15 mouse cellular contexts compared by ENCODE assay signal in the genomic region with DNA sequence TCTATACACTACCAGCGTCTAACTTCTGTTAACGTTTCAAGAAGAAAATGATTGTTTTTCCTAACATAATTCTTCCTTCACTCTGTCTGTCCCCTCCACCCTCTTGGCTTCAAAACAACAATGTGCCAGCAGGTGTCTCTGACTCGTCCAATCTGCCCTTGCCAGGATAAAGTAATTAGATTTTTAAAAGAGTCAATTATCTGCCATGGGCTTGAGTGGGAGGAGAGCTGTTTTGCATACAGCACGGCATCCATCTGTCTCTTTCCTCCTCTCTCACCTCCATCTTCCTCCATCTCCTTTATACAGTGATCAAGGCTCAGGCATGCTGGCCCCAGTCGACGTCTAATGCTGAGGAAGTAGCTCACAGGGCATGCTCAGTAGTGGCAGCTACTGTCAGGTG.
DNase-seq lines count a peak whose midpoint lies in the region; ATAC-seq lines count a peak whose summit lies in the region.
"Had no signal": no experiment of that assay in that cellular context is flagged by ENCODE, and none has a peak within 500 bp of the region (broad histone marks: within the 10 kb centered on the region; RNA-seq: fewer than 3 reads in every experiment).

No protein-coding gene starts in this region.

- ATAC-seq in forebrain, embryonic 13.5 days: peak; percentile 76
- no peak for ATAC-seq in forebrain, embryonic 11.5 days (replicated peaks; ENCODE audit: low FRiP score)
- ATAC-seq in midbrain, embryonic 13.5 days: peak; percentile 27; the same call in 1 of the 2 replicates

- no peak overlapping the region for H3K4me2 ChIP-seq in forebrain, embryonic 13.5 days
- H3K4me2 ChIP-seq in forebrain, embryonic 11.5 days (ENCODE audit: low read depth, low read length, severe bottlenecking): no peak overlapping the region
- H3K4me2 ChIP-seq in midbrain, embryonic 13.5 days (replicated peaks): no peak overlapping the region
- H3K4me2 ChIP-seq: embryonic facial prominence, embryonic 12.5 days had no signal

- intact Hi-C loops in left cerebral cortex, postnatal 36 days (cut with DNase I): no loop called here

- no peak for DNase-seq in forebrain, embryonic 11.5 days (ENCODE audit: low spot score)
- DNase-seq in midbrain, embryonic 10.5 days (ENCODE audit: low spot score): no peak
- peak; percentile 49 to 57 for DNase-seq in lung, adult 18-20 months
- DNase-seq in urinary bladder, adult 18-20 months (ENCODE audit: low spot score in 2 of 2): no peak
- DNase-seq in spleen, postnatal 10 days (ENCODE audit: low spot score in 2 of 2): no peak
- DNase-seq in left cerebral cortex, postnatal 36 days (ENCODE audit: low spot score in 2 of 2): no peak
- DNase-seq: cerebellum, adult 9-11 months; kidney, adult 18-20 months; liver had no signal

- H3K27ac ChIP-seq in forebrain, embryonic 13.5 days: no peak overlapping the region
- no peak overlapping the region for H3K27ac ChIP-seq in forebrain, embryonic 11.5 days (ENCODE audit: low read depth, low read length)
- H3K27ac ChIP-seq in midbrain, embryonic 13.5 days: no peak overlapping the region
- H3K27ac ChIP-seq in midbrain, embryonic 10.5 days (replicated peaks): no peak overlapping the region
- H3K27ac ChIP-seq: embryonic facial prominence, embryonic 12.5 days; left cerebral cortex, adult 2 months had no signal

- H3K4me1 ChIP-seq in forebrain, embryonic 13.5 days: peaks cover 22% of the 10 kb centered on the region
- peaks cover 4% of the 10 kb centered on the region for H3K4me1 ChIP-seq in forebrain, embryonic 11.5 days (replicated peaks; ENCODE audit: control insufficient read depth, insufficient read depth, low read length)
- H3K4me1 ChIP-seq in midbrain, embryonic 13.5 days (replicated peaks): peaks cover 9% of the 10 kb centered on the region; the same call in 1 of the 2 replicates
- H3K4me1 ChIP-seq in midbrain, embryonic 10.5 days: peaks cover 9% of the 10 kb centered on the region
- H3K4me1 ChIP-seq: megakaryocyte, embryonic 14.5 days had no signal

- H3K36me3 ChIP-seq in forebrain, embryonic 13.5 days (ENCODE audit: poor library complexity, severe bottlenecking): no peaks in the 10 kb centered on the region
- no peaks in the 10 kb centered on the region for H3K36me3 ChIP-seq in forebrain, embryonic 11.5 days (ENCODE audit: control insufficient read depth, insufficient read depth, low read length)
- no peaks in the 10 kb centered on the region for H3K36me3 ChIP-seq in midbrain, embryonic 13.5 days
- no peaks in the 10 kb centered on the region for H3K36me3 ChIP-seq in midbrain, embryonic 10.5 days
- H3K36me3 ChIP-seq: embryonic facial prominence, embryonic 12.5 days; G1E had no signal

- H3K9ac ChIP-seq in forebrain, embryonic 13.5 days: no peak overlapping the region
- H3K9ac ChIP-seq in forebrain, embryonic 11.5 days (ENCODE audit: low read length): no peak overlapping the region
- no peak overlapping the region for H3K9ac ChIP-seq in midbrain, embryonic 13.5 days (replicated peaks)
- H3K9ac ChIP-seq: embryonic facial prominence, embryonic 12.5 days had no signal

- no peak overlapping the region for H3K4me3 ChIP-seq in forebrain, embryonic 13.5 days
- no peak overlapping the region for H3K4me3 ChIP-seq in forebrain, embryonic 11.5 days (ENCODE audit: low read depth, low read length)
- H3K4me3 ChIP-seq in midbrain, embryonic 13.5 days (replicated peaks): no peak overlapping the region
- H3K4me3 ChIP-seq in midbrain, embryonic 10.5 days: no peak overlapping the region
- H3K4me3 ChIP-seq: embryonic facial prominence, embryonic 12.5 days; left cerebral cortex, adult 2 months; megakaryocyte, embryonic 14.5 days had no signal

- WGBS in forebrain, embryonic 13.5 days: 25% methylated on average over 6 of the region's 6 CpGs
- 36% methylated on average over 6 of the region's 6 CpGs for WGBS in forebrain, embryonic 11.5 days
- 47% methylated on average over 6 of the region's 6 CpGs for WGBS in midbrain, embryonic 13.5 days
- WGBS in midbrain, embryonic 10.5 days: 66% methylated on average over 6 of the region's 6 CpGs

- H3K27me3 ChIP-seq in forebrain, embryonic 13.5 days: no peaks in the 10 kb centered on the region
- no peaks in the 10 kb centered on the region for H3K27me3 ChIP-seq in forebrain, embryonic 11.5 days (ENCODE audit: control insufficient read depth, insufficient read depth, low read length)
- H3K27me3 ChIP-seq in midbrain, embryonic 13.5 days: 0 out of 2 replicates have a peak, but pooled peaks cover 3% of the 10 kb centered on the region
- H3K27me3 ChIP-seq in midbrain, embryonic 10.5 days (ENCODE audit: low read depth, poor library complexity, severe bottlenecking): peaks cover 5% of the 10 kb centered on the region; the same call in 1 of the 2 replicates
- H3K27me3 ChIP-seq: embryonic facial prominence, embryonic 12.5 days had no signal

- no peaks in the 10 kb centered on the region for H3K9me3 ChIP-seq in forebrain, embryonic 13.5 days (replicated peaks)
- no peaks in the 10 kb centered on the region for H3K9me3 ChIP-seq in forebrain, embryonic 11.5 days (ENCODE audit: control insufficient read depth, low read length)
- no peaks in the 10 kb centered on the region for H3K9me3 ChIP-seq in midbrain, embryonic 13.5 days
- H3K9me3 ChIP-seq in midbrain, embryonic 10.5 days (replicated peaks): no peaks in the 10 kb centered on the region
- H3K9me3 ChIP-seq: embryonic facial prominence, embryonic 12.5 days; G1E; megakaryocyte, embryonic 14.5 days had no signal

Comparison
In these comparisons a context has a peak if more than half of its experiments do, and no peak if none do; other contexts are left out.
1. DNase-seq: peak in lung, adult 18-20 months (2 of 2); none in forebrain, embryonic 11.5 days (single experiment), midbrain, embryonic 10.5 days (single experiment), urinary bladder, adult 18-20 months (0 of 2), spleen, postnatal 10 days (0 of 2) and left cerebral cortex, postnatal 36 days (0 of 2).